In genomic region chr13:117311446-117312225, GRCm38 (mm10) we compare ENCODE assay signal across 8 mouse cellular contexts.
DNase-seq lines count a peak whose midpoint lies in the region; ATAC-seq and TF ChIP-seq lines count a peak whose summit lies in the region.

No protein-coding gene starts in this region.

- no peak overlapping the region for H3K27ac ChIP-seq in cortical plate, adult 2 months (ENCODE audit: insufficient read depth, low read length)
- H3K27ac ChIP-seq in intestine, embryonic 15.5 days = no peak overlapping the region
- no peak overlapping the region for H3K27ac ChIP-seq in midbrain, embryonic 12.5 days (replicated peaks)

- peak; percentile 65 to 88 for DNase-seq in adrenal gland, adult (ENCODE audit: inconsistent age in 2 of 2, low spot score in 1 of 2)
- DNase-seq in gastrocnemius, postnatal 14 days = peak; percentile 36
- peak; percentile 74 to 85 for DNase-seq in left cerebral cortex, postnatal 25 days (ENCODE audit: low spot score in 2 of 2)
- DNase-seq in skeletal muscle tissue, adult 2 months (ENCODE audit: low read depth, low spot score) = peak; percentile 34

- WGBS in intestine, embryonic 15.5 days = 30% methylated on average over 24 of the region's 24 CpGs
- 28% methylated on average over 24 of the region's 24 CpGs for WGBS in midbrain, embryonic 12.5 days

- no peak overlapping the region for H3K9ac ChIP-seq in intestine, embryonic 15.5 days
- H3K9ac ChIP-seq in midbrain, embryonic 12.5 days (replicated peaks) = no peak overlapping the region

- H3K4me1 ChIP-seq in cortical plate, adult 2 months (ENCODE audit: control insufficient read depth, insufficient read depth, low read length) = no peaks in the 10 kb centered on the region
- no peaks in the 10 kb centered on the region for H3K4me1 ChIP-seq in intestine, embryonic 15.5 days (replicated peaks)
- no peaks in the 10 kb centered on the region for H3K4me1 ChIP-seq in midbrain, embryonic 12.5 days

- ATAC-seq in intestine, embryonic 15.5 days = peak; percentile 67
- ATAC-seq in midbrain, embryonic 12.5 days (ENCODE audit: low FRiP score, low read depth) = peak; percentile 83
- no peak for ATAC-seq in erythroid progenitor cell, adult 5-6 weeks (replicated peaks; ENCODE audit: low FRiP score, poor library complexity, severe bottlenecking)

- H3K27me3 ChIP-seq in intestine, embryonic 15.5 days (replicated peaks) = no peaks in the 10 kb centered on the region
- no peaks in the 10 kb centered on the region for H3K27me3 ChIP-seq in midbrain, embryonic 12.5 days

- no peaks in the 10 kb centered on the region for H3K36me3 ChIP-seq in intestine, embryonic 15.5 days
- no peaks in the 10 kb centered on the region for H3K36me3 ChIP-seq in midbrain, embryonic 12.5 days

- H3K9me3 ChIP-seq in intestine, embryonic 15.5 days = no peaks in the 10 kb centered on the region
- no peaks in the 10 kb centered on the region for H3K9me3 ChIP-seq in midbrain, embryonic 12.5 days

- TF ChIP-seq POLR2A in cortical plate, adult 2 months (IDR thresholded peaks at IDR 0.05; ENCODE audit: extremely low read depth, insufficient read depth, low read length) = no peak

- peak; percentile 88 for TF ChIP-seq CTCF in cortical plate, adult 2 months (IDR thresholded peaks at IDR 0.05; ENCODE audit: extremely low read depth, insufficient read depth, low read length)

- intact Hi-C loops in gastrocnemius, postnatal 14 days (cut with DNase I; ENCODE audit: low total_unique reads) = no loop called here
- intact Hi-C loops in left cerebral cortex, postnatal 25 days (cut with DNase I) = loop anchor here (5.0 kb wide), 1 partner anchor 109 kb away; no protein-coding TSS in a partner anchor

- no peak overlapping the region for H3K4me2 ChIP-seq in intestine, embryonic 15.5 days (replicated peaks)
- H3K4me2 ChIP-seq in midbrain, embryonic 12.5 days (replicated peaks) = peak overlapping the region; percentile 25

- H3K4me3 ChIP-seq in cortical plate, adult 2 months (ENCODE audit: insufficient read depth, low read length) = no peak overlapping the region
- H3K4me3 ChIP-seq in intestine, embryonic 15.5 days (replicated peaks) = no peak overlapping the region
- H3K4me3 ChIP-seq in midbrain, embryonic 12.5 days = no peak overlapping the region
